Mouse (Mus musculus) ovary, postnatal 14 days (tissue): ENCODE measurements around the gene Ganc.
A peak's percentile ranks its signal among the peaks of the same experiment; 100 is the strongest.

Experiments
- DNase-seq: peaks from one replicate; pipeline ENCODE4 v3.0.0; 2022; ENCODE audit warnings: low spot score

Gene Ganc

DNA sequence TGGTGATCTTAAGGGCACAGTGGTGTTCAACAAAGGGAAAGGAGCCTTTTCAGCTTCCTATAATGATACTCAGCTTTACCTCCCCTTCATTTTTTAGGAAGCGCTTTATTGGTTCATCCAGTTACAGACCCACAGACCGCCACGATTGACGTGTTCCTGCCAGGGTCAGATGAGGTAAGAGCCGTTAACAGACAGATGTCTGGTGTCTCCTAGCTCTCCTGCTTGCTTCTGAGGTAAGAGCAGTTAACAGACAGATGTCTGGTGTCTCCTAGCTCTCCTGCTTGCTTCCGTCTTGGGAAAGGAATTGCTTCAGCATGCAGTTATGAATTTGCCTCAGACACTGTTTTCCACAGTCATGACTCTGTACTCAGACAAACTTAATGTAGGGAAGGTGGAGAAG lies 47.0 kb downstream of the Ganc start:
- no peak for DNase-seq

DNA sequence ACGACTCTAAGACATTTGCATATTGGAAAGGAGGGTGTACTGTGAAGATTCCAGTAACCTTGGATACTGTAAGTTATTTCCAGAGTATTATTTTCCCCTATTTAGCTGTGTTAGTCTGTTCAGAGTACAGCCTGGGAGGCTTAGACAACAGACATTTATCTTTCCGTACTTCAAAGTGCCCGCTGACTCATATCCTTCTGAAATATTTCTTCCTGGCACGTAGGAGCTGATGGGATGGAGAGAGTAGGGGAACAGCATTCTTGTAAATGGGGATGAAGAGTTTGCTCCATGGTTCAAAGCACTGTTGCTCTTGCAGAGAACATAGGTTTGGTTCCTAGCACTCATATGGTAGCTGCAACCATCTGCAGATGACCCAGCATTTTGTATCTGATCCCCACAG lies 48.9 kb downstream of the Ganc start:
- DNase-seq: no peak

- DNase-seq: no peak
Observed at GRCm38 (mm10) chr2:120454987-120455386, 51.3 kb downstream of the Ganc start.

DNA sequence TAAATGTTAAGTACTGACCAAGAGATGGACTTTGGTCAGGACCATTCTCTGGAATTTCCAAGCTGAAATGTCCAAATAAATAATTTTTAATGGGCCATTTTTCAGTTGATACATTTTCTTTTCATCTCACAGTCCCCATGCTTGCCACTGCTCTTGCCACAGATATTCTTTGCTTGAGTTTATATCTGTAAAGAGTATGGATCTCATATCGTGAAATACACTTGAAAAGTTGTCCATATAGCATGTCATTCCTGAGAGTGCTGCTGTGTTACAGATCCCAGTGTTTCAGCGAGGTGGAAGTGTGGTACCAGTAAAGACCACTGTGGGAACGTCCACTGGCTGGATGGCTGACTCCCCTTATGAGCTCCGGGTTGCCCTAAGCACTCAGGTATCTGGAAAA lies 52.0 kb downstream of the Ganc start, which contains the start of gene Capn3:
Gene Capn3, plus strand, starts transcription at position 301 of the 400 bp plus-strand sequence.
- DNase-seq: no peak

DNA sequence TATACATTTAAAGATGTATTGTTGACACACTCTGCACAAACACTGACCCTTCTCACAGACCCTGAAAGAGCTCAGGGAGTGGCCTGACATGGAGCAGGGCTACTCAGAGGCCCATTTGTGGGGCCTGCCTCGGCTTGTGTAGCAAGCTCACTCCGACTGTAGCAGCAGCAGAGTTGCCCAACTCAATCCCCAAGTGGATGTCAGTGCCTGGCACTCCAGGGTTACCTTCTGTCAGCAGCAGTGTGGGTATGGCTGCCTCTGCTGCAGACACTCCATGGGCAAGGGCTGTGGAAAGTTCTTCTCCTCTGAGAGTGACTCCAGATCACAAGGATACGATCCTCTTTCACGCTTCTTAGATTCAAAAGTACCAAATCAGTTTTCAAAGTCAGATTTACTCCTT lies 56.5 kb downstream of the Ganc start:
- DNase-seq: no peak

DNA sequence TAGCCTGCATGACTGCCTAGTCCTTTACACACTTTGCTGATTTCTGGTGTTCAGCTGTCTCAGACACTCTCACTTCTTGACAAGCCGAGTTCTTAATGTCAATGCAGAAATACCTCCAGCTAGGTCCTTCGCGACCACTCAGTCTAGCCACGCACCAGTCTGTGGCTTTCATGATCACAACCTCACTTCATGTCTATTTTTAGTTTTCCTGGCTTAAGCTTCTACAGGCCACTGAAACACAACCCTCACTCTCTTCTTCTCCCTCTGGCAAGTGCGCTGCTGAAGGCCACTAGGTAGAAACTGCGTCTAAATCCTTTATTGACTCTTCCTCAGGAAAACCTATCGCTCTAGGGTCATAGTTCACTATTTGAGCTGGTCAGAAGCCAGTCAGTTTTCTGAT lies 59.6 kb downstream of the Ganc start:
- DNase-seq: no peak

- no peak for DNase-seq
Observed at GRCm38 (mm10) chr2:120464091-120464490, 60.4 kb downstream of the Ganc start.

GRCm38 (mm10) chr2:120464732-120465396 lies 61.2 kb downstream of the Ganc start:
- no peak for DNase-seq

GRCm38 (mm10) chr2:120465397-120465785 lies 61.7 kb downstream of the Ganc start:
- DNase-seq: no peak

DNA sequence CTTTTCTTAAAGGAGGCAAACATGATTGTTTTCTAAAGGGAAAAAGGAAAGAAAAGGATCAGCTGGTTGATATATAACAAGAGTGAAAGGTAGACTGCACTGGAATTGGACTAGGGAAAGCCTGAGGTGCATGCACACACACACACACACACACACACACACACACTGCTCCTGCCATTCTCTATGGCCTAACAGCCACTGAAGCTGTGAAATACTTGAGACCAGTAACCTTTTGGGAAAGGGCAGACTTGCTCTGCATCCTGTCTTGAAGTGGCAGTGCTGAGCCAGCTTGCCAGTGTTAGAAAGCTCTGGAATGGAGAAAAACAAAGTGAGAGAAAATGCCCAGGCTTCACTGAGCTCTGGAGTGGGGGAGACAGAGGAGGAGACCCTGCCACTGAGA lies 64.3 kb downstream of the Ganc start:
- no peak for DNase-seq

GRCm38 (mm10) chr2:120469220-120469619 lies 65.5 kb downstream of the Ganc start:
- no peak for DNase-seq

DNA sequence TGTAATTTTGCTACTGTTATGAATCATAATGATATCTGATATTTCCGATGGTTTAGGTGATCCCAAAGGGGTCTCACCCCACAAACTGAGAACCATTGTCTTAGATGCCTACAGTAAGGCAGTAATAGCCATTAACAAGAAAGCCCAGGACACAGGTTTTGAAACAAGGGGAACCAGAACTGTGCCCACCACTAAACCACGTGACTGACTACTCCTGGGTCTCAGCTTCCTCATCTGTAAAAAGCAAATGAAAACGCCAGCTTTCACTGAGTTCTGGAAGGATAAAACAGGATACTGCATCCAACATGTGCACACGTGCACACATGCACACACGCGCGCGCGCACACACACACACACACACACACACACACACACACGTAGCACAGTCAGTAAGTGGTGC lies 66.0 kb downstream of the Ganc start:
- DNase-seq: no peak

DNA sequence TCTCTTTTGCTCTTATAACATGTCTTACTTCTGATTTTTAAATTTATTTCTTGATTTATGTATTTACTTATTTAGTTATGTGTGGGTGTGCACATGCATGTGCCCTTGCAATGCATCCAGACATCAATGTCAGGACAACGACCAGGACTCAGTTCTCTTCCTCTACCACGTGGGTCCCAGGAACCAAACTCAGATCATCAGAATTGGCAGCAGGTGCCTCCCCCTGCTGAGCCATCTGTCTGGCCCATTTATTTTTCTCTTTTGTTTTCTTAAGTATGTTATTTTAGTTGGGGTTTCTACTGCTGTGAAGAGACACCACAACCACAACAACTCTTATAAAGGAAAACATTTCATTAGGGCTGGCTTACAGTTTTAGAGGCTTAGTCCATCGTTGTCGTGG lies 67.2 kb downstream of the Ganc start:
- DNase-seq: no peak

GRCm38 (mm10) chr2:120476277-120477087 lies 72.8 kb downstream of the Ganc start:
- DNase-seq: no peak

- peak; percentile 48 for DNase-seq
Observed at GRCm38 (mm10) chr2:120478600-120478999, 74.9 kb downstream of the Ganc start.

GRCm38 (mm10) chr2:120481921-120482320 lies 78.2 kb downstream of the Ganc start:
- DNase-seq: no peak

DNA sequence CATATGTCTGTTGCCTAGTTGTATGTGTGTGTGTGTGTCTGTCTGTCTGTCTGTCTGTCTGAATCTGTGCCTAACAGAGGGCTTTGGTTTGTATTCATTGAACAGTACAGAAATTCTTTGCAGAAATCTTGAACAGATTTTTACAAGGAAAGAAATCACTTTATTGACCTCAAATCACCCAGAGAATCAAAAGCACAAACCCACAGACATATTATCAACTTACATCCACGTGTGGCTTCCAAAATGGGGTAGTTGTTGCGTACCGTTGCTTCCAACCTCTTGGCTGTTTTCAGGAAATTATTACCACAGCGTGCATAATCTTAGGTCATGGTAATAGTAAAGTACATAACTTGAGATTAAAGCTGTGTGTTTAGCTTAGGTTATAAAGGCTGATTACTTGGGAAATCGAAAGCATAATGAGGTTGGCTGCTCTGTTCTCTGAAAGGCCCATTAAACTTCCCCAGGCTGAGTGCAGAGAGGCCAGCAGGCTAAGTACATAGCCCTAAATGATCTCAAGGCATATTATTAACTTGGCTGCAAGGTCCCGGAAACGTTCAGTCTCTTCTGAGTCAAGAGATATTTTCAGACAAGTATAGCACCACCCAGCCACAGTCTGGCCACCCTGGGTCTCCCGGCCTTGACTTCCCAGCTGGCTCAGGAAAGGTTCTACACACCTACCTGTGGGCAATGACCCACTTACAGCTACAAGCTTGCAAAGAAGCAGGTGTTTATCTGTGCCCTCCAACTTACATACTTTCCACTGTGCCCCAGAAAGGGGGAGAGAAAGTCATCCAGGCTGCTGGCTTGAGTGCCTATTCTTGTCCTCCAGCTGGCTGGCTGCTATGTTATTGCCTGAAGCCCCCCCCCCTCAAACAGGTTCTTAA lies 79.1 kb downstream of the Ganc start:
- no peak for DNase-seq

GRCm38 (mm10) chr2:120484241-120484640 lies 80.5 kb downstream of the Ganc start:
- DNase-seq: no peak

GRCm38 (mm10) chr2:120493254-120493653 lies 89.6 kb downstream of the Ganc start:
- DNase-seq: no peak

DNA sequence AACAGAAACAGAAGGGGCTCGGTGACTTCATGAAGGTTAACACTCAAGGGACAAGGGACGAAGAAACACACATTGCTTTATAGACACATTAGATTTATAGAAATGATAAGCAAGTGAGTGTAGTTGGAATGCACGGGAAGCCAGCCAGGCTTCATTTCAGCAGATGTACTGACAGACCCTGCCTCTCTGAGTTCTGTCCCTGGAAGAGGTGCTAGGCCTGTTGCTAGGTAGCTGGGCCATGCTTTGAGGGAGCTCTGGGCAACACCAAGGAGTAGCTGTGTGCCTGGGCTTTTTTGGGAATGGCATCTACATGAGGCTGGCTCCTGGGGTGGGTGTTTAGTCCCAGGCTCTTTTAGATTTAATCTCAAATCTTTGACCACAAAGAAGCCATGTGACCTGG lies 92.8 kb downstream of the Ganc start:
- no peak for DNase-seq

DNA sequence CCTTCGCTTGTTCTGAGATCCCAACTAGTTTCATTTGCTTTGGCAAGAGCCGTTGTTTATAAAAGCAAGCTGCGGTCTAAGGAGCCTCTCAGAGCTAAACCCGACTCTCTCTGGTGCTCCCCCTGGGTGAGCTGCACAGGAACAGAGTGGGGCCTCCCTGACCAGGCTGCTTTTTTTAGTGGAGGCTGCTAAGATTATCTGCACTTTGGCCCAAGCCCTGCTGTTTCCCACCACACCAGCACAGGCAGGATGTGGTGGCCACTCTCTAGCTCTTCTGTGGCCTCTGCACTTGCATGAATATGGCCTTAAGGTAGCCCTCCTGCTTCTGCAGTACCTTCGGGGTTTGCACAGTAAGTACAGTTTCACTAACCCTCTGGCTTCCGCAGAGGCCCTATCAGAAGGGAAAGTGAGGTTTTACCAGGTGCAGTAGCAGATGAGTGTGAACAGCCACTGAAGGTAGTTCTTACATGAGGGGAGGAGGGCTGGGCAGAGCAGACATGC lies 96.3 kb downstream of the Ganc start:
- no peak for DNase-seq

- no peak for DNase-seq
Observed at GRCm38 (mm10) chr2:120501136-120501918, 97.6 kb downstream of the Ganc start.
